Mouse (Mus musculus) hindbrain, embryonic 11.5 days (tissue): ENCODE measurements around the gene Stim1. TPM values are rescaled to one million over a fixed set of nuclear protein-coding genes. Genes with fewer than 3 reads are reported as not detected.

Experiments used
- ATAC-seq: fragments of 200-750 bp; cut with Nextera tagmentation; 2 replicates; pipeline ENCODE4 v1.8.0; 2017; ENCODE audit warnings: mild to moderate bottlenecking, moderate TSS enrichment, moderate library complexity; ENCODE audit not compliant: low FRiP score
- DNase-seq: peaks from one replicate; pipeline ENCODE4 v3.0.0-alpha.2; 2015; ENCODE audit warnings: low spot score
- H3K27ac ChIP-seq: fragments of 300-500 bp; sonication (generic); 2 replicates; pipeline ENCODE4 v1.5.1; 2014; ENCODE audit warnings: mild to moderate bottlenecking, low read depth, low read length
- H3K27me3 ChIP-seq: fragments of 300-500 bp; sonication (generic); 2 replicates; pipeline ENCODE4 v1.6.1; 2014; ENCODE audit warnings: mild to moderate bottlenecking, low read length, moderate library complexity, mixed read lengths; ENCODE audit not compliant: control insufficient read depth, insufficient read depth
- H3K36me3 ChIP-seq: fragments of 300-500 bp; sonication (generic); 2 replicates; pipeline ENCODE4 v1.6.1; 2014; ENCODE audit warnings: mild to moderate bottlenecking, low read length, moderate library complexity, mixed read lengths; ENCODE audit not compliant: control insufficient read depth, insufficient read depth
- H3K4me1 ChIP-seq: fragments of 300-500 bp; sonication (generic); replicated peaks from 2 replicates; pipeline ENCODE4 v1.6.1; 2014; ENCODE audit warnings: low read length, mixed read lengths; ENCODE audit not compliant: control insufficient read depth, insufficient read depth
- H3K4me2 ChIP-seq: fragments of 300-500 bp; sonication (generic); replicated peaks from 2 replicates; pipeline ENCODE4 v1.6.1; 2014; ENCODE audit warnings: mild to moderate bottlenecking, low read depth, low read length
- H3K4me3 ChIP-seq: fragments of 300-500 bp; sonication (generic); 2 replicates; pipeline ENCODE4 v1.5.1; 2014; ENCODE audit warnings: low read depth, low read length
- H3K9ac ChIP-seq: fragments of 300-500 bp; sonication (generic); 2 replicates; pipeline ENCODE4 v1.6.1; 2014; ENCODE audit warnings: low read depth, low read length
- H3K9me3 ChIP-seq: fragments of 300-500 bp; sonication (generic); 2 replicates; pipeline ENCODE4 v1.6.1; 2016; ENCODE audit warnings: low read length; ENCODE audit not compliant: control insufficient read depth
- WGBS: fragments of 180-500 bp; shearing (Covaris S2); extraction: QIAGEN DNeasy Blood & Tissue Kit; methylation state at CpG from one replicate; pipeline ENCODE4 v1.1.7; 2014; 5-methylcytosine and 5-hydroxymethylcytosine counted together
- polyA plus RNA-seq: library from polyadenylated mRNA; unstranded; fragments of >200 nt; fragmentation: Nextera tagmentation; extraction: Ambion mirVana; gene quantifications from 2 replicates; pipeline ENCODE4 v1.2.1, GENCODE M21; 2014

Stim1 gene
- polyA plus RNA-seq, 1 experiment from 2014 or later, result 10.3 TPM

- peak overlapping the region; percentile 76 for H3K4me3 ChIP-seq
- ATAC-seq (no peak), DNase-seq (no peak)
- 1% methylated on average over 4 of the region's 4 CpGs for WGBS
- 0 out of 2 replicates have a peak, but pooled peaks cover 4% of the 10 kb centered on the region for H3K36me3 ChIP-seq
- peaks cover 4% of the 10 kb centered on the region; the same call in 1 of the 2 replicates for H3K4me1 ChIP-seq
- no peaks in the 10 kb centered on the region for H3K9me3 ChIP-seq
- peak overlapping the region; percentile 63 for H3K4me2 ChIP-seq
- H3K27ac ChIP-seq, result 0 out of 2 replicates have a peak overlapping the region, but pooled peaks have one; percentile 76
- H3K9ac ChIP-seq, result peak overlapping the region; percentile 73
- no peaks in the 10 kb centered on the region for H3K27me3 ChIP-seq
These were observed 174.8 kb downstream of the Stim1 start for GRCm38 (mm10) chr7:102442432-102442831.

GRCm38 (mm10) chr7:102444301-102444700, 176.7 kb downstream of the Stim1 start:
- H3K4me2 ChIP-seq, result no peak overlapping the region
- no peak for DNase-seq
- 90% methylated on average over 2 of the region's 2 CpGs for WGBS
- H3K27me3 ChIP-seq, result no peaks in the 10 kb centered on the region
- H3K9ac ChIP-seq, result no peak overlapping the region
- H3K4me1 ChIP-seq, result peaks cover 4% of the 10 kb centered on the region; the same call in 1 of the 2 replicates
- H3K36me3 ChIP-seq, result 0 out of 2 replicates have a peak, but pooled peaks cover 6% of the 10 kb centered on the region
- H3K9me3 ChIP-seq, result no peaks in the 10 kb centered on the region
- ATAC-seq, result no peak
- no peak overlapping the region for H3K4me3 ChIP-seq
- H3K27ac ChIP-seq, result no peak overlapping the region

GRCm38 (mm10) chr7:102446438-102446837, 178.8 kb downstream of the Stim1 start:
- DNase-seq, result no peak
- Histone ChIP-seq H3K4me1 (peaks cover 4% of the 10 kb centered on the region; the same call in 1 of the 2 replicates), H3K4me3 (no peak overlapping the region), H3K4me2 (no peak overlapping the region), H3K27ac (no peak overlapping the region), H3K36me3 (0 out of 2 replicates have a peak, but pooled peaks cover 6% of the 10 kb centered on the region), H3K9me3 (no peaks in the 10 kb centered on the region), H3K27me3 (no peaks in the 10 kb centered on the region), H3K9ac (no peak overlapping the region)
- ATAC-seq, result no peak
- WGBS, result 90% methylated on average over 9 of the region's 9 CpGs

GRCm38 (mm10) chr7:102458618-102459380, 191.2 kb downstream of the Stim1 start:
- H3K4me1 ChIP-seq, result no peaks in the 10 kb centered on the region
- ATAC-seq, result no peak
- no peak overlapping the region for H3K27ac ChIP-seq
- H3K4me3 ChIP-seq, result no peak overlapping the region
- H3K9me3 ChIP-seq, result no peaks in the 10 kb centered on the region
- H3K4me2 ChIP-seq, result no peak overlapping the region
- peaks cover 23% of the 10 kb centered on the region for H3K36me3 ChIP-seq
- no peaks in the 10 kb centered on the region for H3K27me3 ChIP-seq
- no peak overlapping the region for H3K9ac ChIP-seq
- WGBS, result 84% methylated on average over 5 of the region's 5 CpGs
- no peak for DNase-seq

GRCm38 (mm10) chr7:102467566-102467965, 200.0 kb downstream of the Stim1 start:
- Histone ChIP-seq H3K27me3 (no peaks in the 10 kb centered on the region), H3K9me3 (no peaks in the 10 kb centered on the region), H3K36me3 (0 out of 2 replicates have a peak, but pooled peaks cover 13% of the 10 kb centered on the region), H3K27ac (no peak overlapping the region), H3K4me3 (no peak overlapping the region), H3K4me2 (no peak overlapping the region), H3K4me1 (no peaks in the 10 kb centered on the region), H3K9ac (no peak overlapping the region)
- 92% methylated on average over 8 of the region's 8 CpGs for WGBS
- ATAC-seq (no peak), DNase-seq (no peak)

- Histone ChIP-seq H3K27ac (no peak overlapping the region), H3K27me3 (no peaks in the 10 kb centered on the region), H3K9ac (no peak overlapping the region), H3K4me2 (no peak overlapping the region), H3K36me3 (no peaks in the 10 kb centered on the region), H3K4me1 (no peaks in the 10 kb centered on the region), H3K4me3 (no peak overlapping the region), H3K9me3 (no peaks in the 10 kb centered on the region)
- DNase-seq (no peak), ATAC-seq (no peak)
- WGBS, result 77% methylated on average over 5 of the region's 5 CpGs
These were observed 205.1 kb downstream of the Stim1 start for GRCm38 (mm10) chr7:102472675-102473074.

- H3K4me2 ChIP-seq, result no peak overlapping the region
- no peak overlapping the region for H3K27ac ChIP-seq
- no peaks in the 10 kb centered on the region for H3K36me3 ChIP-seq
- no peak overlapping the region for H3K4me3 ChIP-seq
- no peak overlapping the region for H3K9ac ChIP-seq
- H3K27me3 ChIP-seq, result no peaks in the 10 kb centered on the region
- H3K9me3 ChIP-seq, result no peaks in the 10 kb centered on the region
- ATAC-seq, result no peak
- H3K4me1 ChIP-seq, result no peaks in the 10 kb centered on the region
- no peak for DNase-seq
- 97% methylated on average over 5 of the region's 5 CpGs for WGBS
These were observed 209.0 kb downstream of the Stim1 start for GRCm38 (mm10) chr7:102476601-102477000.

- ATAC-seq, result peak; percentile 25; the same call in 1 of the 2 replicates
These were observed 209.8 kb downstream of the Stim1 start for GRCm38 (mm10) chr7:102477377-102477776.

GRCm38 (mm10) chr7:102478425-102478824, 210.8 kb downstream of the Stim1 start:
- DNase-seq (no peak), ATAC-seq (no peak)
- Histone ChIP-seq H3K9ac (no peak overlapping the region), H3K4me1 (no peaks in the 10 kb centered on the region), H3K27me3 (no peaks in the 10 kb centered on the region), H3K36me3 (no peaks in the 10 kb centered on the region), H3K9me3 (no peaks in the 10 kb centered on the region), H3K4me2 (no peak overlapping the region), H3K27ac (no peak overlapping the region), H3K4me3 (no peak overlapping the region)
- WGBS, result 92% methylated on average over 4 of the region's 4 CpGs

More at GRCm38 (mm10) chr7:102477377-102477776, 209.8 kb downstream of the Stim1 start:
- DNase-seq, result no peak
- Histone ChIP-seq H3K9me3 (no peaks in the 10 kb centered on the region), H3K36me3 (no peaks in the 10 kb centered on the region), H3K9ac (no peak overlapping the region), H3K4me1 (no peaks in the 10 kb centered on the region), H3K4me3 (no peak overlapping the region), H3K27ac (no peak overlapping the region), H3K4me2 (no peak overlapping the region), H3K27me3 (no peaks in the 10 kb centered on the region)
- WGBS, result 80% methylated on average over 11 of the region's 11 CpGs
